In genomic region chr4:82447061-82447671, GRCm38 (mm10) we compare ENCODE assay signal across 7 mouse cellular contexts.
DNase-seq lines count a peak whose midpoint lies in the region; TF ChIP-seq lines count a peak whose summit lies in the region.

No protein-coding gene starts in this region.

- H3K36me3 ChIP-seq in embryonic facial prominence, embryonic 10.5 days (replicated peaks) = no peaks in the 10 kb centered on the region
- H3K36me3 ChIP-seq in kidney, adult 2 months (ENCODE audit: control insufficient read depth, insufficient read depth, low read length) = no peaks in the 10 kb centered on the region

- TF ChIP-seq POLR2A in kidney, adult 2 months (IDR thresholded peaks at IDR 0.05; ENCODE audit: low read depth, low read length) = no peak

- H3K4me3 ChIP-seq in embryonic facial prominence, embryonic 10.5 days = no peak overlapping the region
- H3K4me3 ChIP-seq in kidney, adult 2 months (ENCODE audit: insufficient read depth, low read depth, low read length) = no peak overlapping the region

- peak; percentile 68 for DNase-seq in adrenal gland, postnatal 25 days
- DNase-seq in embryonic facial prominence, embryonic 10.5 days (ENCODE audit: low spot score) = peak; percentile 39
- DNase-seq in heart, adult 11 months = peak; percentile 99
- peak; percentile 98 for DNase-seq in kidney, adult 2 months
- DNase-seq in left cerebral cortex, postnatal 36 days (ENCODE audit: low spot score in 2 of 2) = peak; percentile 47 to 66
- peak; percentile 76 for DNase-seq in ovary, adult 18-20 months (ENCODE audit: low spot score)
- no peak for DNase-seq in thymus, postnatal 36 days

- 24% methylated on average over 8 of the region's 8 CpGs for WGBS in embryonic facial prominence, embryonic 10.5 days
- WGBS in kidney, adult 2 months = 7% methylated on average over 8 of the region's 8 CpGs

- no peak for TF ChIP-seq CTCF in kidney, adult 2 months (conservative IDR thresholded peaks at IDR 0.05; ENCODE audit: insufficient read depth, insufficient read length, low read depth, low read length)

- intact Hi-C loops in left cerebral cortex, postnatal 36 days (cut with DNase I) = no loop called here

- H3K9me3 ChIP-seq in embryonic facial prominence, embryonic 10.5 days = no peaks in the 10 kb centered on the region

- no peak overlapping the region for H3K27ac ChIP-seq in embryonic facial prominence, embryonic 10.5 days (replicated peaks)
- H3K27ac ChIP-seq in kidney, adult 2 months (ENCODE audit: insufficient read depth, low read depth, low read length) = peak overlapping the region; percentile 84

- H3K27me3 ChIP-seq in embryonic facial prominence, embryonic 10.5 days (replicated peaks; ENCODE audit: low read depth, poor library complexity, severe bottlenecking) = no peaks in the 10 kb centered on the region
- no peaks in the 10 kb centered on the region for H3K27me3 ChIP-seq in kidney, adult 2 months (replicated peaks; ENCODE audit: control insufficient read depth, insufficient read depth, low read length)

- peaks cover 20% of the 10 kb centered on the region for H3K4me1 ChIP-seq in embryonic facial prominence, embryonic 10.5 days
- peaks cover 36% of the 10 kb centered on the region for H3K4me1 ChIP-seq in kidney, adult 2 months (ENCODE audit: control insufficient read depth, insufficient read depth, low read length)

Comparison
In these comparisons a context has a peak if more than half of its experiments do, and no peak if none do; other contexts are left out.
1. DNase-seq: peak in adrenal gland, postnatal 25 days (single experiment), embryonic facial prominence, embryonic 10.5 days (single experiment), heart, adult 11 months (single experiment), kidney, adult 2 months (single experiment), left cerebral cortex, postnatal 36 days (2 of 2) and ovary, adult 18-20 months (single experiment); none in thymus, postnatal 36 days (0 of 2).